Mouse (Mus musculus) CD8-positive naive resting alpha-beta T cell, adult 2 months (primary cell): Measurements from ENCODE around the gene Cwc27.
A peak's percentile ranks its signal among the peaks of the same experiment; 100 is the strongest.

Experiments used
- DNase-seq, 2 experiments: peaks; one replicate each; pipeline ENCODE4 v3.0.0; 2022; ENCODE audit warnings: low read depth in 2 of 2, low spot score in 2 of 2

Cwc27 gene

GRCm38 (mm10) chr13:104615999-104616810 lies 200.7 kb downstream of the Cwc27 start:
- no peak for DNase-seq

- no peak for DNase-seq
Observed at GRCm38 (mm10) chr13:104615111-104615510, 201.8 kb downstream of the Cwc27 start.

GRCm38 (mm10) chr13:104611296-104611695 lies 205.6 kb downstream of the Cwc27 start:
- no peak for DNase-seq

GRCm38 (mm10) chr13:104610210-104611111 lies 206.5 kb downstream of the Cwc27 start:
- no peak for DNase-seq

- DNase-seq, result no peak
Observed at GRCm38 (mm10) chr13:104608516-104608915, 208.4 kb downstream of the Cwc27 start.

- peak; percentile 7 to 15 for DNase-seq
Observed at GRCm38 (mm10) chr13:104606786-104607580, 210.0 kb downstream of the Cwc27 start.

GRCm38 (mm10) chr13:104605111-104605510 lies 211.8 kb downstream of the Cwc27 start:
- no peak for DNase-seq

- no peak for DNase-seq
Observed at GRCm38 (mm10) chr13:104602197-104602596, 214.7 kb downstream of the Cwc27 start.

GRCm38 (mm10) chr13:104601783-104602182 lies 215.2 kb downstream of the Cwc27 start:
- no peak for DNase-seq

- DNase-seq, result no peak
Observed at GRCm38 (mm10) chr13:104596199-104596598, 220.7 kb downstream of the Cwc27 start.

GRCm38 (mm10) chr13:104594820-104595351 lies 222.1 kb downstream of the Cwc27 start:
- no peak for DNase-seq

GRCm38 (mm10) chr13:104590931-104591330 lies 226.0 kb downstream of the Cwc27 start:
- DNase-seq, result no peak

GRCm38 (mm10) chr13:104590097-104590607 lies 226.8 kb downstream of the Cwc27 start:
- DNase-seq, result no peak

GRCm38 (mm10) chr13:104588383-104588782 lies 228.6 kb downstream of the Cwc27 start:
- no peak for DNase-seq
